Mouse (Mus musculus) spleen, adult 2 months (tissue): ENCODE data around the gene Pamr1.

Source experiments
- CTCF ChIP-seq: fragments of 200-500 bp; IDR thresholded peaks from 2 replicates; pipeline ENCODE4 v1.5.1; 2011; ENCODE audit warnings: mild to moderate bottlenecking, inconsistent platforms; ENCODE audit not compliant: insufficient read depth, insufficient read length, insufficient replicate concordance; ENCODE audit errors: extremely low read depth
- POLR2A ChIP-seq: fragments of 200-500 bp; IDR thresholded peaks from 2 replicates; pipeline ENCODE4 v1.6.1; 2011; ENCODE audit warnings: low read depth, low read length, inconsistent platforms

DNA sequence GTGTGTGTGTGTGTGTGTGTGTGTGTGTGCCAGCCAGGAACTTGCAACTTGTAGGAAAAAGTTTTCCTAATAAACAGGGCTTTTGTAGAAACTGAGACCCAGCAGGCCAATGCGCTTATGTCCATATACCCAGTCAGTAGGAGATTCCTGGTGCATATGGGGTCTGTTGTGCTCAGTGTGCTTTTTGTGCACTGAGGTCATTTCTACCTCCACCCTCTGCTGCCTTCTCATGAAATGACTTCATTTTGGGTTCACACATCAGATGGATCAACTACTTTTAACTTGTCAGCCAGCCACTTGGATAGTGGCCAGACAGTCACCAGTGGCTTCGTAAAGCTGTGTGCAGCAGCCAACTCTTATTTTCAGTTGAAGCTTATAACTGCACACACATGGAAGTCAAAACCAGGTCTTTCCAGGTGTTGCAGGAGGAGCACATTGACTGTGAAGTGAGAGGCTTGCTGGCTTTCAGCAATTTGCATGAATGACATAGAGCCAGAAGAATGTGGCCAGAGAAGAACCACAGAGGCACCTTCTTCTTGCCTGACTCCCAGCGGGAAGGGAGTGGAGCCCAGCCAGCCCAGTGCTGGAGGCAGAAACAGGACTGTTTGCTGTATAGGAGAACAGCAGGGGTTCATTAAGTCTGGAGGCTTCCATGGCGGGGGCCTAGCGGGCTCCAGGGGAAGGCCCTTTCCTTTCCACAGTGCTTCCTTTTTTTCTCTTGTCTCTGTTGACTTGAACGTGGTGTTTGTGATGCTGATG lies 5.7 kb upstream of the Pamr1 start:
- TF ChIP-seq CTCF (no peak), POLR2A (no peak)
